Mouse (Mus musculus): Measurements from ENCODE around the gene Ugt1a5.
A peak's percentile ranks its signal among the peaks of the same experiment; 100 is the strongest.

Ugt1a5 gene

DNA sequence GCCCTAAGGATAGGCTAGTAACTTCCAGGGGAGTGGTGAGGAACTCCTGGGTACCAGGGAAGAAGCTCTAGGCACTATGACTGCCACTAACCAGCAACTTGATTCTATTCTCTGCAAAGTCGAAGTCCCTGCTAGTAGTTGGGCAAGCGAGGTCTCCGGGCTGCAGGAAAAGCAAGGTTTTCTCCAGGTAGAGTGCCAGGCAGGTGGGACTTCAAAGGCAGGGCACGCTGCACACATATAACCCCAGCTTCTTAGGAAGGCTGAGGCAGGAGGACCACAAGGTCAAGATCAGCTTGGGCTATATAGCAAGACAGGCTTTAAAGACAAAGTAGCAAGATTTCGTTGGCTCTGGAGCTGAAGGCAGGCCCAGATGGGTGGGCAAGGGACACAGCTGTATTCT is 98.0 kb downstream of the Ugt1a5 start:
- no peak for DNase-seq

DNA sequence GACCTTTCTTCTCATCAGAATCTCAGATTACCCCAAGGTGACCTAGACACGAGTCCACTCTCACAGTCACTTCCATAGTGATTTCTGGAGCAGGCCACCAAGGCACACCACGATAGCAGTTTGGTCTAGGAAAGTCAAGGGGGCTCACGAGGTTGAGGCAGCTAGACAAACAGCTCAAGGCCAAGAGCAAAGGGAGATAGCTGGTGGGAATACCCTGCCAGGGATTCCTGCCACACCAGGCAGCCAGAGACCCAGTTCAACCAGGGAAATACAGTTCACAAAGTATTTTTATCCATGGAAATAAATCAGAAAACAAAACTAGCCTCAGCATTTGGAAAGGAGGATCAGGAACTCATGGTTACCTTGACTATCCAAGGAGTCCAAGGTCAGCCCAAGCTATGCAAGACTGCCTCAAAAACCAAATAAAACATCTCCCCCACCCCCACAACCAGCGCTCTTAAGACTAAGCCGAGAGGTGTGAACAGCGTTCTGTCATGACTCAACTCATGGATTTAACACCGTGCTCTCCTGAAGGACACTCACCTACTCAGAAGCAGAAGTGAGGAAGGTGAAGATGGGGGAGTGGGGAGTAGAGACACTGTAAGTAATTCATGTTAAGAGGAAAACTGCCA is 98.5 kb downstream of the Ugt1a5 start:
- DNase-seq, result no peak

DNA sequence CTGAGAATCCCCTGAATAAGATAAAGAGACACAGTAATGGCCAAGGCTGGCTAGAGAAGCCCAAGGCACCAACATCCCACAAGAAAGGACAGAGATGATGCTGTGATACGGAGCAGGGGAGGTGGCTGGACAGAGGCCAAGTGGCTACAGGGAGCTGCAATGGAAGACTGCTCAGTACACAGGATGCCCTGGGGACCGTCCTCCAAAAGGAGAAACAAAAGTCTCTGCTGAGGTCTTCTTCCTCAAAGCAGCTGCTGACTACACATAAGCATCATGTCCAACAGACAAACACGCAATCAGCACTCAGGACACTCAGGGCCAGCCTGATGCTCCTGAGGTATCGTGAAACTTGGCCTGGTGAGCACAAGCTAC is 99.0 kb downstream of the Ugt1a5 start:
- no peak for DNase-seq

DNA sequence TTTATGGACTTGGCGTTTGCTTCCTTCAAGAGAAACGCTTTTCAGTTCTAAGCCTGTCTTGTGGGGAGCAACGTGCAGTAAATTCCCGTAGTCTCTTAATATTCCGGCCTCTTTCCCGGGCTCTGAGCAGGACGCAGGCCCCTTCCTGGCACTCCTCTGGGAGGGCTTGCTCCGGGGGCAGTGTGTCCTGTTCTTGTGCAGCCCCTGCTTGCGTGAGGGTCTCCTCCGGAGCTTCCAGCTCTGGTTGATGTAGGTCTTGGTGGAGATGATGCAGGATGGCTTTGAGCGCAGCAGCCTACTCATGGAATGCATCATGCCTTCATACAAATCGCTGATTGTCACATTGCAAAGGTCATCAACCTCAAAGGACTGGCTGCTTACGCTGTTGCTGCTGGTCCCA is 100.3 kb downstream of the Ugt1a5 start:
- peak in 1 of 2 experiments; percentile 9 for DNase-seq

DNA sequence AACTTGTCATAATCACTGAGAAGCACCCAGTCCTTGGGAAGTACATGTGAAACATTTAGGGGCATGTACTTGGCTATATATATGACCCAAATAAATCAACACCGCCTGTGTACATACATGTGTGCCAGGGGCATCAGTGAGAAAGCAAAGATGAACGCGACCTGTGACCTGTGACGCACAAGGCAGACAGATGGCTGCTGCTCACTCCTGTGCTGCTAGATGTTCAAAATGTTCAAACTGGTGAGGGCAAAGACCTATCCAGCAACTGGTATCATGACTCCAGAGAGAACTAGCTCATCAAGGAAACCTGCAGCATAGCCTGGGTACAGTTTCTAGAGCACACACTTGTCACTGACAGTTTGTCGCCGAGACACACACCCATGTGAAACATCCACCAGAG is 101.7 kb downstream of the Ugt1a5 start:
- DNase-seq, result peak in 1 of 2 experiments; percentile 11

DNA sequence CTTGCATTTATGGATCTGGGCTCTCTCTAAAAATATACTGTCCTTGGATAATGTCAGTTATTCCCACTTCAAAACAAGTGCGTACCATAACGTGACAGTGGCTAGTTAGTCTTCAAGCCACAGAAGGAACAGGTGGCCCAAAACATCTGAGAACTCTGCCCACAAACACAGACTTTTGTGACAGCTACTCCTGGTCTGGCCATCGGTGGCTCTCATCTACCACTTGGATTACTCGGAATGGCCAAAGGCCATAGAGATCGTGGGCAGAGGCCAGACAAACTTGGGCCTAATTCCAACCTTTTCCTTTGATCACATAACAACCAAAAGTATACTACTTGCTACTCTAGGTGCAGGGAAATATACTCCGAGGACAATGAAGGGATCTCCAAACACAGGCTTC is 102.3 kb downstream of the Ugt1a5 start:
- no peak for DNase-seq

All from kidney, postnatal 4 days (tissue).